Mouse (Mus musculus) cerebellum, adult 2 months (tissue): ENCODE measurements around the gene Zdhhc21. TPM values are rescaled to one million over a fixed set of nuclear protein-coding genes. Genes with fewer than 3 reads are reported as not detected.

Experiments used
- DNase-seq, 2 experiments: peaks; one replicate each; pipeline ENCODE4 v3.0.0; 2021
- H3K27ac ChIP-seq: fragments of 200-500 bp; 2 replicates; pipeline ENCODE4 v1.5.1; 2012; ENCODE audit warnings: low read length, control low read depth, inconsistent platforms; ENCODE audit not compliant: insufficient read depth
- H3K27me3 ChIP-seq: fragments of 200-500 bp; 2 replicates; pipeline ENCODE4 v1.6.1; 2012; ENCODE audit warnings: inconsistent platforms, mild to moderate bottlenecking, low read length, moderate library complexity; ENCODE audit not compliant: control insufficient read depth, insufficient read depth
- H3K4me1 ChIP-seq: fragments of 200-500 bp; 2 replicates; pipeline ENCODE4 v1.6.1; 2011; ENCODE audit warnings: low read length; ENCODE audit not compliant: control insufficient read depth, insufficient read depth
- H3K4me3 ChIP-seq: fragments of 200-500 bp; replicated peaks from 2 replicates; pipeline ENCODE3; 2011; ENCODE audit warnings: mild to moderate bottlenecking, low read depth, low read length, control low read depth; ENCODE audit not compliant: insufficient read depth
- CTCF ChIP-seq: fragments of 200-500 bp; IDR thresholded peaks from 2 replicates; pipeline ENCODE4 v1.5.1; 2011; ENCODE audit warnings: low read depth, mild to moderate bottlenecking, control low read depth, low read length, moderate library complexity, borderline replicate concordance; ENCODE audit not compliant: insufficient read depth
- POLR2A ChIP-seq: fragments of 200-500 bp; IDR thresholded peaks from 2 replicates; pipeline ENCODE4 v1.6.1; 2011; ENCODE audit warnings: low read length, control low read depth, borderline replicate concordance; ENCODE audit not compliant: insufficient read depth
- WGBS: fragments of 180-500 bp; shearing (Covaris S2); methylation state at CpG from one replicate; pipeline ENCODE4 v1.1.7; 2018; 5-methylcytosine and 5-hydroxymethylcytosine counted together
- polyA plus RNA-seq: library from polyadenylated mRNA; depleted of rRNA; stranded (reverse); fragments of >200 nt; gene quantifications from 2 replicates; pipeline ENCODE4 v1.2.3, GENCODE M21; 2012

Zdhhc21 gene
- polyA plus RNA-seq, 1 experiment, result 16.3 TPM

GRCm38 (mm10) chr4:82860566-82860965, 808 bp upstream of the Zdhhc21 start:
- TF ChIP-seq CTCF (no peak), POLR2A (no peak)
- no peaks in the 10 kb centered on the region for H3K27me3 ChIP-seq
- H3K4me1 ChIP-seq, result no peaks in the 10 kb centered on the region; the same call in 1 of the 2 replicates
- WGBS, result 36% methylated on average over 3 of the region's 3 CpGs
- H3K27ac ChIP-seq, result no peak overlapping the region
- H3K4me3 ChIP-seq, result no peak overlapping the region
- no peak for DNase-seq

GRCm38 (mm10) chr4:82858431-82859010, 1.2 kb downstream of the Zdhhc21 start:
- TF ChIP-seq CTCF, result no peak
- no peak for TF ChIP-seq POLR2A
- DNase-seq, result no peak
- WGBS, result 14% methylated on average over 4 of the region's 4 CpGs
- Histone ChIP-seq H3K27me3 (no peaks in the 10 kb centered on the region), H3K27ac (no peak overlapping the region), H3K4me3 (peak overlapping the region; percentile 76), H3K4me1 (peaks cover 4% of the 10 kb centered on the region)

GRCm38 (mm10) chr4:82856986-82857385, 2.8 kb downstream of the Zdhhc21 start:
- Histone ChIP-seq H3K27ac (no peak overlapping the region), H3K27me3 (no peaks in the 10 kb centered on the region), H3K4me3 (no peak overlapping the region), H3K4me1 (peaks cover 4% of the 10 kb centered on the region; the same call in 1 of the 2 replicates)
- DNase-seq, result no peak
- TF ChIP-seq POLR2A, result no peak
- no peak for TF ChIP-seq CTCF
- WGBS, result 72% methylated on average over 3 of the region's 3 CpGs

- no peak overlapping the region for H3K4me3 ChIP-seq
- 88% methylated on average over 2 of the region's 2 CpGs for WGBS
- H3K27ac ChIP-seq, result no peak overlapping the region
- TF ChIP-seq CTCF (no peak), POLR2A (no peak)
- no peak for DNase-seq
- H3K27me3 ChIP-seq, result no peaks in the 10 kb centered on the region
- peaks cover 4% of the 10 kb centered on the region; the same call in 1 of the 2 replicates for H3K4me1 ChIP-seq
Measured at GRCm38 (mm10) chr4:82853809-82854208, 5.9 kb downstream of the Zdhhc21 start.

GRCm38 (mm10) chr4:82848552-82849234, 11.1 kb downstream of the Zdhhc21 start:
- 56% methylated on average over 5 of the region's 5 CpGs for WGBS
- no peak for TF ChIP-seq CTCF
- TF ChIP-seq POLR2A, result no peak

GRCm38 (mm10) chr4:82837526-82838240, 22.1 kb downstream of the Zdhhc21 start:
- no peaks in the 10 kb centered on the region for H3K27me3 ChIP-seq
- no peak for TF ChIP-seq POLR2A
- TF ChIP-seq CTCF, result no peak
- no peaks in the 10 kb centered on the region for H3K4me1 ChIP-seq
- no peak for DNase-seq
- 56% methylated on average over 3 of the region's 3 CpGs for WGBS
- no peak overlapping the region for H3K4me3 ChIP-seq
- H3K27ac ChIP-seq, result no peak overlapping the region

More at GRCm38 (mm10) chr4:82848552-82849234, 11.1 kb downstream of the Zdhhc21 start:
- no peaks in the 10 kb centered on the region for H3K27me3 ChIP-seq
- H3K4me3 ChIP-seq, result no peak overlapping the region
- DNase-seq, result no peak
- H3K27ac ChIP-seq, result no peak overlapping the region
- no peaks in the 10 kb centered on the region for H3K4me1 ChIP-seq

GRCm38 (mm10) chr4:82831155-82831554, 28.6 kb downstream of the Zdhhc21 start:
- DNase-seq, result no peak
- no peak overlapping the region for H3K27ac ChIP-seq
- 97% methylated on average over 2 of the region's 2 CpGs for WGBS
- H3K27me3 ChIP-seq, result no peaks in the 10 kb centered on the region
- H3K4me3 ChIP-seq, result no peak overlapping the region
- TF ChIP-seq POLR2A (no peak), CTCF (no peak)
- H3K4me1 ChIP-seq, result no peaks in the 10 kb centered on the region
